Mouse (Mus musculus) liver, embryonic 14.5 days (tissue): ENCODE measurements around the gene Ifna1.
"Not testable (repeated sequence)": the region's sequence is repeated elsewhere in the genome, so short reads cannot be mapped to it uniquely, and the experiment has no call there.

Experiments
- CTCF ChIP-seq: IDR thresholded peaks from 2 replicates; pipeline ENCODE4 v1.5.1; 2016; ENCODE audit warnings: antibody characterized with exemption, low read depth, control low read depth
- EP300 ChIP-seq: IDR thresholded peaks from 2 replicates; pipeline ENCODE4 v1.6.1; 2016; ENCODE audit warnings: antibody characterized with exemption, low read depth

GRCm38 (mm10) chr4:88827116-88827515, 22.8 kb upstream of the Ifna1 start, which contains the start of gene Ifna6:
- TF ChIP-seq CTCF, EP300: not testable (repeated sequence)
